Mouse (Mus musculus) liver, postnatal 0 days (tissue): Measurements from ENCODE around the gene Gm37240.

Experiments
- CTCF ChIP-seq: sonication (generic); IDR thresholded peaks from 2 replicates; pipeline ENCODE4 v1.5.1; 2016; ENCODE audit warnings: antibody characterized with exemption, low read depth
- EP300 ChIP-seq: IDR thresholded peaks from 2 replicates; pipeline ENCODE4 v1.6.1; 2016; ENCODE audit warnings: antibody characterized with exemption, low read depth, mild to moderate bottlenecking

GRCm38 (mm10) chr3:84967364-84967763 is 920.0 kb downstream of the Gm37240 start:
- TF ChIP-seq CTCF (no peak), EP300 (no peak)
